Mouse (Mus musculus) liver (tissue): ENCODE results near the gene Carmil3.

Experiments used
- DNase-seq: peaks from one replicate; pipeline ENCODE4 v3.0.0-alpha.2; 2020; ENCODE audit warnings: mixed read lengths

Carmil3 gene

DNA sequence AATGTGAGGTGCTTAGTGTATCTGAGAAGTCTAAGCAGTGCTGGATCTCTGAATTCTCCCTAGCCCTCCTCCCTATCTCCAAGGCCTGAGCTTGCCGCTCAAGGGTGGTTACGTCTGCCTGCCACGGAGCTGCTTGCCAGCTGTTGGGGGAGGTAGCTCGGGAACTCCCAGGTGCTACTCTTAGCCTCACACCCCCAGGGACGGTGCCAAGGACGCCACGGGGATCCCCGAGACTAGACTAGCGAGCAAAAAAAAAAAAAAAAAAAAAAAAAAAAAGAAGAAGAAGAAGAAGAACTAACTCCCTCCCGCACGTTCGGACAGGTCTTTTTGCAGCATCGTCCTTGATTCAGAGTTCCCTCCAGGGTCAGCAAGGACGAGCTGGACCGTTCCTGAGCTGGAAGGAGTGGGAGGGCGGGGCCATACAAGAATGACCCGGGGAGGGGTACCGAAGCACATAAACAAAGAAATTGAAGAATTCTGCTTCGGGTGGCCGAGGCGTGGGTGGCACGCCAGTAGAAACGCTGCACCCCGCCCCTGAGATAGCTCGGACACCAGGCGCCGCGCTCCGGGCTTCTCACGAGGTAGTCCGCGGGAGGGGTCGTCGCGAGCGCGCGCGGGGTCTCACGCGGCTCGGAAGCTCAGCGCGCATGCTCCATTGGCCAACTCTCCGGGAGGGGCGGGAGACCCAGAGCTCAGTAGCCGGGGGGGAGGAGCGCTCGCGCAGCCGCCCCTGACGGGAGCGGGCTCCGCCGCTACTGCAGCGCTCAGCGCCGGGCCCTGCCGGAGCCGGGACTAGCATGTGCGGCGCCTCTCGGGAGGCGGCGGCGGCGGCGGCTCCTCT, at the start of gene Carmil3:
Gene Carmil3 (plus strand): TSS at position 291 of the 841 bp plus-strand sequence.
- DNase-seq = peak; percentile 74

- DNase-seq = no peak
These were observed 32.8 kb upstream of the Carmil3 start for GRCm38 (mm10) chr14:55457693-55458092.

DNA sequence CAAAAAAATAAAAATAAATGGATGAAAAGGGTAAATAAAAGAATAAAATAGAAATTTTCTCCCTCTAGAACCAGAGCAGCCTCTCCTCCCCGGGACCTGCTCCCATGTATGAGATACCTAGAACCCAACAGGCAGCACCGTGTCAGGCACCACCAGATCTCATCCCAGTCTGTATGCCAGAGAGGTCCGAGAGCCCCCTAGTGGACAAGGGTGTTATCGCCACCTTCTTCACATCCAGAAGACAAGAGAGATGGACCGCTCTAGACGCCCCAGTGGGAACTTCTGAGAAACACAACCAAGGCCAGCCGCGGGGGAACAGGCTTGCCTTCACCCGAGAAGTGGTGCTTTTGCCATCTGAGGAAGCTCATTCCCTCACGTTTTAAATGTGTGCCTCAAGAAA, 32.2 kb upstream of the Carmil3 start:
- DNase-seq = peak; percentile 83

GRCm38 (mm10) chr14:55458761-55459160, 31.7 kb upstream of the Carmil3 start:
- no peak for DNase-seq

DNA sequence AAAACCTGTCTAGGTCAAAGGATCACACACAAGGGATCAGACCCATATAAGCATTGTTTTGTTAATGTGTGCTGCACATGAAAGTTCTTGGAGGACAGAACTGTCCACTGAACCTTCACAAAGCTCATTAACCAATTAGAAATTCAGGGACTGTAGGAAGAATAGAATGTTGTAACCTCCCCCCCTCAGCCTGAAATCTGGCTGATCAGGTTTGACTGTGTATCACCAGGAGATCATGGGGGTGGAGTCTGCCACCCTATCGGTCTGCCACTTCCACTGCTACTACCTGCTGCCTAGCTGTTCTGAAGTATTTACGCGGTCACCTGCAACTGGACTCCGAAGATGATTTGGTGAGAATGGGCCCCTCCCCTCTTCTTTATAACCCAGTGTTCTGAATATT, 30.7 kb upstream of the Carmil3 start:
- no peak for DNase-seq

DNA sequence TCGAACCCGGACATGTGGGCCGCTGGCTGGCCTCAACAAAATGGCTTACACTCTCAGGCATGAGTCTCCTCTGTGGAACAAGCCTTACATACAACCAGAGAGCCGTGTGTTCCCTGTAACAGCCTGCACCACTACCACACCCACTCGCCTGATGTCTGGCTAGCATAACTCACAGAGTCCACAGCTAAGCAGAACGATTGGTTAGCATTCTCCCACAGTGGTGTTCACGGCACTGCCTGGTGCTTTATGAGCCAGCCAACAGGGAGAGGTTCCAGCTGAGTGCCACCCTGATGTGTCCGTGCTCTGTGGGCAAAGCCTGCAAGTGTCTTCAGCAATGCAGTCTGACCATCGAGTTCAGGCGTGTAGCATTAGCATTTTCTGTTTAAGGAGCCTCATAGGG, 30.2 kb upstream of the Carmil3 start:
- no peak for DNase-seq

- DNase-seq = no peak
These were observed 28.7 kb upstream of the Carmil3 start for GRCm38 (mm10) chr14:55461757-55462156.

- no peak for DNase-seq
These were observed 24.0 kb upstream of the Carmil3 start for GRCm38 (mm10) chr14:55466481-55466880.

GRCm38 (mm10) chr14:55467108-55467507, 23.3 kb upstream of the Carmil3 start:
- no peak for DNase-seq

GRCm38 (mm10) chr14:55468301-55468741, 22.1 kb upstream of the Carmil3 start:
- DNase-seq = no peak

DNA sequence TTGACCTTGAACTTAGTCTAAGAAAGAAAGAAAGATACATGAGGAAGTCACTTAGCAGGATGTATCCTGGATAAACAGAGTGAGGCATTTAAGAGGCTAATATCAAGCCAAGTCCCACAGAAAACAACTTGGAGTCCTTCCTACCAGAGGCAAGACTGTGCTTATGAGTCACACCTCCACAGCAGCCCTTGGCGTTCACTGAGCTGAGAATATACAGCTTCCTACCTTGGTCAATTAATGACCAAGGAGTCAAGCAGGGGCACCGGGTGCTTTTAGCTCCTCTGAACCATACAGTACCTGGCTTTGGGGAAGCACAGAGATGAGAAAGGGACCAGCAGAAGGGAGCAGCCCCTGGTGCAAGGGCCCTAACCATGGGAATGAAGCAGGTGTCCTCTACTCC, 21.4 kb upstream of the Carmil3 start:
- DNase-seq = no peak

DNA sequence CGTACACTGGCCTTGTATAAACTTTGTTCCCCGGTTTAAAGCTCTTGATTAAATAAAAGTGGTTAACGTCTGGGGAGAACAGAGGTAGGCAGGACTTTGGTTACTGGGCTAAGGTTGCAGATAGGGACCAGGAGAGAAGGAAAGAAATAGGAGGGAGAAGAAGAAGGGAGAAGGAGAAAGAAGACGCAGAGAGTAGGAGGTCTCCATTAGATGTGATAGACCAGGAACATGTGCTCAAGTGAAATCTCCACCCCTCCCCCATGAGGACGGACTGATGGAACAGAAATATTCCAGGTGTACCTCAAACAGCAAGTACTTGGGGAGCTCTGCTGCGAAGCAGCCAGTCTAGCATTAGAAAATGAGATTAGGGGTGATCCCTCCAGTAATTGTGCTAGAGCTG, 20.6 kb upstream of the Carmil3 start:
- DNase-seq = no peak

- no peak for DNase-seq
These were observed 19.6 kb upstream of the Carmil3 start for GRCm38 (mm10) chr14:55470806-55471205.

DNA sequence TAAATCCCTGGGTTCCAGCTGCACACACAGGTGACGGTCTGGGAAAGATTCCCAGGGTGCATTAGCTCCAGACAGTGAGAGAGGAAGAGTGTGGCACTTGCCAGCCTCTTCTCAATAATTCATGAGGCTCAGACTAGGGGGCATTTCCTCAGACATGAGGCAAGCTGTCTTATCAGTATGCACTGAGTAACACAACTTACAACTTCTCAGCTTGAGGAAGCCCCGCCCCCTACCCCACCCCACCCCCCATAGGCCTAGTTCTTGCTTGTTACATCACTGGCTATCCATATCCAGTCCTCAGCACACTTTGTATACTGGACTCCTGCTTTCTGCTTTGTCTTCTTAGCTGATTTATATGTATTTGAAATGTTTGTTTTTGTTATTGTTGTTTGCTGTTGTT, 14.8 kb upstream of the Carmil3 start:
- peak; percentile 74 for DNase-seq

- peak; percentile 43 for DNase-seq
These were observed 13.0 kb upstream of the Carmil3 start for GRCm38 (mm10) chr14:55477421-55477820.

- peak; percentile 65 for DNase-seq
These were observed 12.6 kb upstream of the Carmil3 start for GRCm38 (mm10) chr14:55477829-55478228.

- peak; percentile 88 for DNase-seq
These were observed 11.5 kb upstream of the Carmil3 start, which contains the start of gene Dhrs4 for GRCm38 (mm10) chr14:55478651-55479599. Dhrs4 (plus strand) TSS chr14:55478758.

GRCm38 (mm10) chr14:55479629-55480028, 10.8 kb upstream of the Carmil3 start:
- no peak for DNase-seq

DNA sequence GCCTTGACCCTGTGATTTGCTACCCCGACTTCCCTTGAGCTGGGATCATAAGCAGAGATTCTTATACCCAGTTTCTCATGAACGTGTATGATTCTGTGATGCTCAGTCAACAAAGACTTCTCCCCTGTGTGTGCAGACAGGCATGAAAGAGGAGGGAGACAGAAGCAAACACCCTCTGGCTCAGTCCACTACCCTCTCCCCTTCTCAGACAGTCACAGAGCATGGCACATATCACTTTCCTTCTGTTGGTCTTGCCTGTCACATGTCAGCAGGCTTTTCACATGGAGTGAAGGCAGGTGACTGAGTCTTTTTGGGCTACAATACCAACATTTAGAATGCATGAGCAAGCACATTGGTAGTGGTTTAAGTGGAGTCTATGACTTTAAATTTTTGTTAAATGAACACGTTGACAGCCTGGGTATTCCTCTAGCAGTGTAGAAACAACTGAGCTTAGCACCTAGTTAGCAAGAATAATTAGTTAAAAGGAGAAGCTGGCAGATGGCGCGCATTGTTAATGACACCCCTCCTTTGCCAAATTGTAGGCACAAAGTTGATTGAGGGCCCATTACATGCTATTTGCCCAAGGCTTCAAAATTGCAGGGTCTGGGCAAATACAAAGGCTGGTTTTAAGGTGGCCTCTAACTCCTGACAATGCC, 5.9 kb upstream of the Carmil3 start:
- DNase-seq = no peak

- DNase-seq = no peak
These were observed 3.6 kb upstream of the Carmil3 start for GRCm38 (mm10) chr14:55486836-55487235.

DNA sequence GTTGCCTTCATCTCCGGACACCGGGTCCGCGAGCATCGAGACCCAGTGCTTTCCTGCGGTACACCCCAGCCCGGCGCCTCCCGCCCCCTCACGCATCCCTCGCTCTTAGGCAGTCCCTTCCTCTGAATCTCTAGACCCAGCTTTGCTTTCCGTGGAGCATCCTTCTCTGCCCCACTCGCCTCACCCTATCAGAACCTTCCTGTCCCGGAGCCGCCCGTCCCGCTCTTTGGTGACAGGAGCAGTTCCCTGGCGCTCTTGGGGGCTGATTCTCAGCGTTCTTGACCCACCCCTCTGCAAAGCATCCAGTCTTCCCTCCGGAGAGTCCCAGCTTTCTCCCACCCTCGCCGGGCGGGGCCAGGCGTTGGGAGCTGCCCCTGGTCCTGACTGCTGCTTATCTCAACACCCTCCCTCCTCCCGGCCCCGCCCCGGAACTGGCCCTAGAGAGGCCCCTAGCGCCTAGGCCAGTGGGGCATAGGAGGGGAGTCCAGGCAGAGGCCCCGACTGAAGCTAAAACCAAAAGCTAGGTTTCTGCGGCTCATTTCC, 911 bp downstream of the Carmil3 start:
- peak; percentile 93 for DNase-seq

GRCm38 (mm10) chr14:55492103-55492502, 1.7 kb downstream of the Carmil3 start:
- DNase-seq = no peak
